Mouse (Mus musculus) kidney, postnatal 10 days (tissue): ENCODE measurements around the gene Ring1.
"Not testable (repeated sequence)": the region's sequence is repeated elsewhere in the genome, so short reads cannot be mapped to it uniquely, and the experiment has no call there.

Experiments
- DNase-seq: peaks from one replicate; pipeline ENCODE4 v3.0.0; 2021; ENCODE audit warnings: mixed read lengths

Ring1 gene

GRCm38 (mm10) chr17:34028501-34029149, 4.1 kb upstream of the Ring1 start:
- DNase-seq = no peak

GRCm38 (mm10) chr17:34027656-34028223, 3.3 kb upstream of the Ring1 start, which contains the start of gene H2-Ke6:
TSS of gene H2-Ke6 (minus strand) at chr17:34028060.
- peak; percentile 96 for DNase-seq

- no peak for DNase-seq
Measured at GRCm38 (mm10) chr17:34026917-34027655, 2.6 kb upstream of the Ring1 start.

GRCm38 (mm10) chr17:34026221-34026620, 1.7 kb upstream of the Ring1 start:
- no peak for DNase-seq

- peak; percentile 34 for DNase-seq
Measured at GRCm38 (mm10) chr17:34025756-34026151, 1.3 kb upstream of the Ring1 start.

- no peak for DNase-seq
Measured at GRCm38 (mm10) chr17:34024861-34025755, 628 bp upstream of the Ring1 start.

GRCm38 (mm10) chr17:34023678-34024077, 802 bp downstream of the Ring1 start:
- no peak for DNase-seq

GRCm38 (mm10) chr17:34022987-34023386, 1.5 kb downstream of the Ring1 start:
- peak; percentile 14 for DNase-seq

GRCm38 (mm10) chr17:34022414-34022783, 2.1 kb downstream of the Ring1 start:
- DNase-seq = peak; percentile 10

GRCm38 (mm10) chr17:34021539-34022413, 2.7 kb downstream of the Ring1 start:
- DNase-seq = no peak

- no peak for DNase-seq
Measured at GRCm38 (mm10) chr17:34013436-34013835, 11.0 kb downstream of the Ring1 start.

- no peak for DNase-seq
Measured at GRCm38 (mm10) chr17:34010156-34010555, 14.3 kb downstream of the Ring1 start.

- DNase-seq = no peak
Measured at GRCm38 (mm10) chr17:34006570-34006969, 17.9 kb downstream of the Ring1 start.

GRCm38 (mm10) chr17:34003426-34003825, 21.1 kb downstream of the Ring1 start:
- DNase-seq = peak; percentile 67

GRCm38 (mm10) chr17:34000796-34001195, 23.7 kb downstream of the Ring1 start:
- DNase-seq = not testable (repeated sequence)

GRCm38 (mm10) chr17:34000150-34000537, 24.3 kb downstream of the Ring1 start, which contains the start of gene H2-K1:
TSS of gene H2-K1 (minus strand) at chr17:34000347.
- peak; percentile 93 for DNase-seq

- DNase-seq = peak; percentile 61
Measured at GRCm38 (mm10) chr17:33999341-34000149, 24.9 kb downstream of the Ring1 start.

- DNase-seq = not testable (repeated sequence)
Measured at GRCm38 (mm10) chr17:33998697-33999096, 25.8 kb downstream of the Ring1 start.

GRCm38 (mm10) chr17:33997025-33997424, 27.5 kb downstream of the Ring1 start:
- DNase-seq = not testable (repeated sequence)

- DNase-seq = no peak
Measured at GRCm38 (mm10) chr17:33995651-33996050, 28.8 kb downstream of the Ring1 start.

GRCm38 (mm10) chr17:33994959-33995358, 29.5 kb downstream of the Ring1 start:
- DNase-seq = no peak
